Mouse (Mus musculus): ENCODE results near the gene Prl3a1. TPM values are rescaled to one million over a fixed set of nuclear protein-coding genes. Genes with fewer than 3 reads are reported as not detected.

The Prl3a1 gene
- polyA plus RNA-seq (2017; shearing (Covaris generic)): not detected

GRCm38 (mm10) chr13:27259136-27259535 is at the start of gene Prl3a1:
TSS of gene Prl3a1 (plus strand) at chr13:27259436.

GRCm38 (mm10) chr13:27241547-27241946 is 17.7 kb upstream of the Prl3a1 start, which contains the start of gene Prl3b1:
TSS of gene Prl3b1 (plus strand) at chr13:27241847.

GRCm38 (mm10) chr13:27312334-27313225 is 53.3 kb downstream of the Prl3a1 start, which contains the start of gene Prl6a1:
TSS of gene Prl6a1 (plus strand) at chr13:27312627.

Other genes with a start within 250 kb of the Prl3a1 start
- not detected for gene Prl, start 201.9 kb upstream of the Prl3a1 start, polyA plus RNA-seq (2017; shearing (Covaris generic))
- not detected for gene Prl3d1, start 165.2 kb upstream of the Prl3a1 start, polyA plus RNA-seq (2017; shearing (Covaris generic))
- gene Prl3d2, start 137.7 kb upstream of the Prl3a1 start, polyA plus RNA-seq (2017; shearing (Covaris generic)): not detected
- not detected for gene Prl3d3, start 102.6 kb upstream of the Prl3a1 start, polyA plus RNA-seq (2017; shearing (Covaris generic))
- gene Prl3c1, start 62.8 kb upstream of the Prl3a1 start, polyA plus RNA-seq (2017; shearing (Covaris generic)): not detected
- not detected for gene Prl3b1, start 17.6 kb upstream of the Prl3a1 start, polyA plus RNA-seq (2017; shearing (Covaris generic))
- gene Prl6a1, start 53.2 kb downstream of the Prl3a1 start, polyA plus RNA-seq (2017; shearing (Covaris generic)): not detected
- not detected for gene Prl8a2, start 86.2 kb downstream of the Prl3a1 start, polyA plus RNA-seq (2017; shearing (Covaris generic))
- not detected for gene Prl2b1, start 131.4 kb downstream of the Prl3a1 start, polyA plus RNA-seq (2017; shearing (Covaris generic))
- gene Prl8a6, start 179.3 kb downstream of the Prl3a1 start, polyA plus RNA-seq (2017; shearing (Covaris generic)): not detected

Data from activated CD4-positive, CD25-positive, alpha-beta regulatory T cell, adult 9 weeks (primary cell).